Mouse (Mus musculus) lung, embryonic 14.5 days (tissue): ENCODE results near the gene P2ry14. TPM values are rescaled to one million over a fixed set of nuclear protein-coding genes. Genes with fewer than 3 reads are reported as not detected.
"Not testable (repeated sequence)": the region's sequence is repeated elsewhere in the genome, so short reads cannot be mapped to it uniquely, and the experiment has no call there.

ENCODE experiments used
- ATAC-seq: fragments of 200-750 bp; cut with Nextera tagmentation; 2 replicates; pipeline ENCODE4 v1.8.0; 2017; ENCODE audit warnings: mild to moderate bottlenecking, moderate TSS enrichment, moderate library complexity; ENCODE audit not compliant: insufficient read depth
- DNase-seq: peaks from one replicate; pipeline ENCODE4 v3.0.0-alpha.2; 2015
- H3K27ac ChIP-seq: fragments of 300-500 bp; sonication (generic); 2 replicates; pipeline ENCODE4 v1.5.1; 2014; ENCODE audit warnings: low read depth, mild to moderate bottlenecking, moderate library complexity
- H3K27me3 ChIP-seq: fragments of 300-500 bp; sonication (generic); 2 replicates; pipeline ENCODE4 v1.6.1; 2014; ENCODE audit warnings: low read length, control low read depth; ENCODE audit not compliant: insufficient read depth
- H3K36me3 ChIP-seq: fragments of 300-500 bp; sonication (generic); 2 replicates; pipeline ENCODE4 v1.6.1; 2014; ENCODE audit warnings: control low read depth; ENCODE audit not compliant: insufficient read depth
- H3K4me1 ChIP-seq: fragments of 300-500 bp; sonication (generic); 2 replicates; pipeline ENCODE4 v1.6.1; 2014; ENCODE audit warnings: antibody characterized with exemption, control low read depth; ENCODE audit not compliant: insufficient read depth
- H3K4me2 ChIP-seq: fragments of 300-500 bp; sonication (generic); 2 replicates; pipeline ENCODE4 v1.6.1; 2014; ENCODE audit warnings: mild to moderate bottlenecking
- H3K4me3 ChIP-seq: fragments of 300-500 bp; sonication (generic); 2 replicates; pipeline ENCODE4 v1.5.1; 2014; ENCODE audit warnings: low read depth, low read length
- H3K9ac ChIP-seq: fragments of 300-500 bp; sonication (generic); 2 replicates; pipeline ENCODE4 v1.6.1; 2014
- H3K9me3 ChIP-seq: fragments of 300-500 bp; sonication (generic); 2 replicates; pipeline ENCODE4 v1.6.1; 2016; ENCODE audit warnings: low read depth, low read length, control low read depth
- CTCF ChIP-seq: IDR thresholded peaks from 2 replicates; pipeline ENCODE4 v1.5.1; 2016; ENCODE audit warnings: antibody characterized with exemption, low read depth
- WGBS: fragments of 180-500 bp; shearing (Covaris S2); extraction: QIAGEN DNeasy Blood & Tissue Kit; methylation state at CpG from one replicate; pipeline ENCODE4 v1.1.7; 2014; 5-methylcytosine and 5-hydroxymethylcytosine counted together
- polyA plus RNA-seq: library from polyadenylated mRNA; unstranded; fragments of >200 nt; fragmentation: Nextera tagmentation; extraction: Ambion mirVana; gene quantifications from 2 replicates; pipeline ENCODE4 v1.2.1, GENCODE M21; 2014

P2ry14 gene
- polyA plus RNA-seq, 1 experiment from 2014 or later, result 11.7 TPM

DNA sequence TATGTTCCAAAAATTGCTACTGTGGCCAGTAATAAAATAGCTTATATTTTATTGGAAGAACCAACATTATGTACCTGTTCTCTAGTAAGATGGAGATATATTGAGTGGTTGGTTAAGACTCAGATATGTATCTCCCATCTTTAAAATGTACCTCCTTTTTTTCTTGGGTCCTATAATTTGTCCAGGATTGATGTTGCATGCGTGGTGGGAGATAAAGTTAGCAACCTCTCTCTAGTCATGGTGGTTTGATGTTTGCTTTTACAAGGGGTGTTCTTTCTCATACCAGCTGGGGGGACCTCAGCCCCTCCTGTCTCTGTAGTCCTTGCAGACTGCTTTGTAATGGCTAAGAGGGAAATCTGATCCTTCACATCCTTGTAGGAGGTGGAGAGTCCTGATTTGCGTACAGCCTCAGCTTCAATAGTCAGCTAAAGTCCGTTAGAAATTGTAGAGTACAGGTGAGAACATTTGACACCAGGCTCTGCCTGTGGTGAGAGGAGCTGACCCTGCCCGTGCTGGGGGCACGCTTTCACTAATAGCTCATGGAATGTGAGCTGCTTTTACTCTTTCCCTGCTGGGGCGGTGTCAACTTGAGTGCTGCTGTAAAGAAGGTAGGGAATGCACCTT lies 73.0 kb downstream of the P2ry14 start:
- Histone ChIP-seq H3K9ac (no peak overlapping the region), H3K4me2 (no peak overlapping the region), H3K27me3 (no peaks in the 10 kb centered on the region), H3K36me3 (no peaks in the 10 kb centered on the region), H3K4me1 (peaks cover 5% of the 10 kb centered on the region; the same call in 1 of the 2 replicates), H3K9me3 (no peaks in the 10 kb centered on the region), H3K27ac (no peak overlapping the region), H3K4me3 (no peak overlapping the region)
- TF ChIP-seq CTCF, result no peak
- peak; percentile 50; the same call in 1 of the 2 replicates for ATAC-seq
- no peak for DNase-seq
- WGBS, result 22% methylated on average over 6 of the region's 6 CpGs

DNA sequence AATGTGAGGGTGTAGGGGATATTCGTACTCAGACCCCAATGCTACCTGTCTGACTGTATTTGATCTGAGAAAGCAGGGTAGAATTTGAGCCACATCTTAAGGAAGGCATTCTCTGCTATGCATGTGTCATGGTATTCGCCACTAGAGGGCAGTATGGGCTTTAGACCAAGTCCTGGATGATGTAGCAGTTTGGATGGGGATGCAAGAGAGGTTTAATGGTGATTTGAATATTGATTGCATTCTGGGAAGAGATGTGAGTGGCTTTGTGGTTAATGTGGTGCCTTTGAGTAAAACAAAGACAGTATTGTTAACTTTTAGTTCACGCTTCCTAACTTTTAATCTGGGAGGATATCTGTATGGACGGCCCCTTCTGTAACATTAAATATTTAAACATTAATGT lies 74.1 kb downstream of the P2ry14 start:
- TF ChIP-seq CTCF, result peak; percentile 84

DNA sequence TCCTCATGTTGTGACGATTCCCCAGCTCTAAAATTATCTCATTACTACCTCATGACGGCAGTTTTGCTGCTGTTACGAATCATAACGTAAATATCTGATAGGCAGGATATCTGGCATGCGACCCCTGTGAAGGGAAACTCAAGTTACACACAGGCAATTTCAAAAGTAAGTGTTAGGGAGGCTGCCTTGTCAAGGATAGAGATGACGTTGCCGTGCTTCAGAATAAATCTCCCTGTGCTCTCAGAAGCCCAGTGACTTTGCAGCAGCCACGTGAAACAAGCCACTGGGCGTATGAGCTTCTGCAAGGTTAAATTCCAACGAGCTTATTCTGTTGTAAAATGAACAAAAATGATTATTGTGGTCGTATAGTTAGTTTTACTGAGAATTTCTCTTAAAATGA lies 74.8 kb downstream of the P2ry14 start:
- DNase-seq (no peak), ATAC-seq (no peak)
- H3K4me3 ChIP-seq, result no peak overlapping the region
- WGBS, result 41% methylated on average over 11 of the region's 11 CpGs
- no peaks in the 10 kb centered on the region for H3K27me3 ChIP-seq
- H3K4me2 ChIP-seq, result no peak overlapping the region
- no peaks in the 10 kb centered on the region for H3K36me3 ChIP-seq
- no peak overlapping the region for H3K27ac ChIP-seq
- H3K9me3 ChIP-seq, result no peaks in the 10 kb centered on the region
- peaks cover 5% of the 10 kb centered on the region; the same call in 1 of the 2 replicates for H3K4me1 ChIP-seq
- no peak overlapping the region for H3K9ac ChIP-seq
- no peak for TF ChIP-seq CTCF

More for the DNA sequence above, 74.1 kb downstream of the P2ry14 start:
- Histone ChIP-seq H3K4me2 (no peak overlapping the region), H3K27ac (no peak overlapping the region), H3K9ac (no peak overlapping the region), H3K36me3 (no peaks in the 10 kb centered on the region), H3K4me1 (peaks cover 5% of the 10 kb centered on the region; the same call in 1 of the 2 replicates), H3K9me3 (no peaks in the 10 kb centered on the region), H3K4me3 (no peak overlapping the region), H3K27me3 (no peaks in the 10 kb centered on the region)
- peak; percentile 87 for DNase-seq
- 31% methylated on average over 4 of the region's 4 CpGs for WGBS
- ATAC-seq, result peak; percentile 35; the same call in 1 of the 2 replicates

DNA sequence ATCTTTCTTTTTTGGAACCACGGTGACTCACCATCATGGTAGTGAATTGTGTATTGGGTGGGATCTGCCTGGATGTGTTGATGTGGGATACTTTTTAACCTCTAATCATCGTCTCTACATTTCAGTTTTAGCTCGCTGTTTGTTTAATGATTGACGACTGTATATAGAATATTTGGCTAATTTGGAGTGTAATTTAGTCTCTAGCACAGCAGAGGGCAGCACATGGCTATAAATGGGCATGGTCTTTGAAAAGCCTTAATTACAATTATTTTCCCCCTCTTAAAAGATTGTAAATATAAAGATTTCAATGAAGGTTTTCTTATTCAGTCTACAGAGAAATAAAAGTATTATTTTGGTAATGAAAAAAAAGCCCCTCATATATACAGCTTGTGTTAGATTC lies 76.1 kb downstream of the P2ry14 start:
- ATAC-seq (no peak), DNase-seq (peak; percentile 74)
- peaks cover 5% of the 10 kb centered on the region; the same call in 1 of the 2 replicates for H3K4me1 ChIP-seq
- H3K9me3 ChIP-seq, result no peaks in the 10 kb centered on the region
- H3K27me3 ChIP-seq, result no peaks in the 10 kb centered on the region
- WGBS, result 38% methylated on average over 4 of the region's 4 CpGs
- no peak overlapping the region for H3K4me3 ChIP-seq
- TF ChIP-seq CTCF, result peak; percentile 60
- H3K9ac ChIP-seq, result no peak overlapping the region
- no peak overlapping the region for H3K4me2 ChIP-seq
- no peak overlapping the region for H3K27ac ChIP-seq
- no peaks in the 10 kb centered on the region for H3K36me3 ChIP-seq

DNA sequence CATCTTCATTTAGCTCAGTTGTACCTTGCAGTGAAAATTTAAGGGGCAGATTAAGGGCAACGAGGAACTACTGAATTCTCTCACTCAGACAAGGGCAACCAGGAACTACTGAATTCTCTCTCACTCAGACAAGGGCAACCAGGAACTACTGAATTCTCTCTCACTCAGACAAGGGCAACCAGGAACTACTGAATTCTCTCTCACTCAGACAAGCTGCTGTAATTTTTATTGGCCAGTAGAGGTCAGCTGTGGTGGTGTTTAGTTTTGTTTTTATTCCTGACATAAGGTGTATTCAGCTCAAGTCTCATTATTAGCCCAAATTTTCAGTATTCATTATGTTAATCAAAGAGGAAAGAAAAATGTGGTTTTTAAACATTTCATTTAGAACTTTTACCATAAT lies 84.3 kb downstream of the P2ry14 start:
- not testable (repeated sequence) for ATAC-seq, H3K9ac ChIP-seq, H3K4me2 ChIP-seq, H3K27me3 ChIP-seq, H3K36me3 ChIP-seq, H3K4me3 ChIP-seq, DNase-seq, H3K27ac ChIP-seq, H3K4me1 ChIP-seq, H3K9me3 ChIP-seq
- TF ChIP-seq CTCF, result peak; percentile 23; the same call in 1 of the 2 replicates
- WGBS, result 71% methylated on average over 1 of the region's 1 CpGs

DNA sequence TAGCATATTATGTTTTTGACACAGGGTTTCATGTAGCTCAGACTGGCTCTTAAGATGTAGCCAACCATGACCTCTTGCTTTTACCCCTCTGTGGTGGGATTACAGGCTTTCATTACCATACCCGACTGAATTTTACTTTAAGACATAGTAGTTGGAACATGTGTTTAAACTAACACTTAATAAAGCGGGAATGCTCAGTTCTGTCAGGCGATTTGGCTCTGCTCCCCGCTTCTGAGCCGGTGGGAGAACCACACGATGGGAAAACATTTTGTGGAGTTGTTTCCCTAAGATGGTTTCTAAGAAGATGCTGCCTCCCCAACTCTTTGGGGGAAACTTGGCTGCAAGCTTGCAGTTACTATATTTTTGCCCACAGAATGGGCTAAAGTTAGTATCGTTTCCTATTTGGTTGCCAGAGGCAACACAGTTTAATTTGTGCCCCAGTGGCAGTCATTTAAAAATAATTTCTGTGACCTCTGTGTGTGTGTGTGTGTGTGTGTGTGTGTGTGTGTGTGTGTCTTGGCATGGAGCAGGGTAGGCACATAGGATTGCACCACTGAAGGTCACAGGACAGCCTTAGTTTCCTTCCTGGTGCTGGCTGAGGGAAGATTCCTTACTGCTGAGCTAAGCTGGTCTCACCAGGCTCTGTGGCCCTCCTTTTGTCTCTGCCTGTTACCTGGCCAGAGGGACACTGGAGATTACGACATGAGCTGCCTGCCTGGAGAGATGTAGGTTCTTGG lies 86.7 kb downstream of the P2ry14 start:
- Histone ChIP-seq H3K4me3 (no peak overlapping the region), H3K4me1 (no peaks in the 10 kb centered on the region), H3K9ac (no peak overlapping the region), H3K9me3 (no peaks in the 10 kb centered on the region), H3K4me2 (no peak overlapping the region), H3K27me3 (no peaks in the 10 kb centered on the region), H3K27ac (no peak overlapping the region), H3K36me3 (no peaks in the 10 kb centered on the region)
- DNase-seq (peak; percentile 35), ATAC-seq (no peak; the same call in 1 of the 2 replicates)
- WGBS, result 45% methylated on average over 8 of the region's 8 CpGs
- no peak for TF ChIP-seq CTCF

DNA sequence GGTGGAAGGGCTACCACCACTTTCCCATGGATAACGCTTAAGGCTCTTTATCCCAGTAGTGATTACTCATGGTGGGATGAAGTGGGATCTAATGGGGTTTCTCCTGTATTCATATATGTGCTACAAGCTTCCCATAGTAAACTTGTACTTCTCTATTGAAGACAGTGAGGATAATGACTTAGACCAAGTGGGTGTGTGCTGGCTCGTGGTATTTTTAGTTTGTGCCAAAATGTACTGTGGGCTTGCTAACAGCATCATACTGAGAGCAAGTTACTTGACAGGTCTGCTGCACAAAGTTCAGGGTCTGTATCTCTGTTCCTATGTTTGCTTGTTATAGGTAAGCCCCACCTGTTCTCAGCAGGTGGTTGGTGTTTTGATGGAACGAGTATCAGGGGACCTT lies 87.5 kb downstream of the P2ry14 start:
- Histone ChIP-seq H3K9me3 (no peaks in the 10 kb centered on the region), H3K4me1 (no peaks in the 10 kb centered on the region), H3K27me3 (no peaks in the 10 kb centered on the region), H3K4me3 (no peak overlapping the region), H3K9ac (no peak overlapping the region), H3K27ac (no peak overlapping the region), H3K4me2 (no peak overlapping the region), H3K36me3 (no peaks in the 10 kb centered on the region)
- ATAC-seq (no peak), DNase-seq (no peak)
- no peak for TF ChIP-seq CTCF
- 81% methylated on average over 3 of the region's 3 CpGs for WGBS

Other genes with a start within 250 kb of the P2ry14 start
- 2.8 TPM in 2 replicates for gene Med12l, start 147.8 kb downstream of the P2ry14 start, polyA plus RNA-seq
- gene Gpr171, start 51.8 kb downstream of the P2ry14 start, polyA plus RNA-seq, result 0.80 and 0.84 TPM in 2 replicates
- gene Gpr87, start 41.5 kb upstream of the P2ry14 start, polyA plus RNA-seq, result 0.22 TPM in 1 of 2 replicates, not detected in the other
- gene P2ry13, start 57.3 kb upstream of the P2ry14 start, polyA plus RNA-seq, result 1.3 and 1.5 TPM in 2 replicates
- 2.6 and 3.4 TPM in 2 replicates for gene P2ry12, start 109.3 kb upstream of the P2ry14 start, polyA plus RNA-seq
- 9.9 and 10.3 TPM in 2 replicates for gene Igsf10, start 190.8 kb upstream of the P2ry14 start, polyA plus RNA-seq